Mouse (Mus musculus) ovary, postnatal 36 days (tissue): ENCODE measurements around the gene Sphkap.

ENCODE experiments used
- DNase-seq: peaks from one replicate; pipeline ENCODE4 v3.0.0; 2022; ENCODE audit warnings: low spot score, mixed read lengths

Sphkap gene

GRCm38 (mm10) chr1:83408021-83408464, at the start of gene Sphkap:
Gene Sphkap, minus strand, starts transcription at chr1:83408200.
- peak; percentile 40 for DNase-seq

DNA sequence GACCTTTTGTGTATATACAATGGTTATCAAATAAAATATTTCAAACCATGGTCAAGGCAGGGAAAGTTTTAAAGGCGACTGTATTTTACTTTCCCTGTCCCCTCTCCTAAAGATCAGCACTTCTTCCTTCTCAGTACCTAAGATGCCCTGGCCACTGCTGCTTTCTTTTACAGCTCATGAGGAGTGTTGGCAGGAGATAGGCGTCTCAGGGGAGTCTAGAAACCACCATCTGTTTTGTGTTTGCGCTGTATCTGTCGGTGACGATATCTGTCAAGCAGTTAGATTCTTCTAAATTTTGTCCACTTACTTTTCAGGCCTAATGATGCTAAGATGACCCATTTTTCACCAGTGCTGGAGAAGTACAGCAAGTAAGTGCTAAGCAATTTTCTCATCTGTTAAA, 43.3 kb upstream of the Sphkap start:
- DNase-seq, result no peak

GRCm38 (mm10) chr1:83440422-83440821, 32.4 kb upstream of the Sphkap start:
- no peak for DNase-seq

- DNase-seq, result no peak
Measured at GRCm38 (mm10) chr1:83433932-83434331, 25.9 kb upstream of the Sphkap start.

- DNase-seq, result no peak
Measured at GRCm38 (mm10) chr1:83429866-83430265, 21.9 kb upstream of the Sphkap start.

- DNase-seq, result no peak
Measured at GRCm38 (mm10) chr1:83407616-83408015, 384 bp downstream of the Sphkap start.

GRCm38 (mm10) chr1:83406882-83407549, 984 bp downstream of the Sphkap start:
- no peak for DNase-seq

DNA sequence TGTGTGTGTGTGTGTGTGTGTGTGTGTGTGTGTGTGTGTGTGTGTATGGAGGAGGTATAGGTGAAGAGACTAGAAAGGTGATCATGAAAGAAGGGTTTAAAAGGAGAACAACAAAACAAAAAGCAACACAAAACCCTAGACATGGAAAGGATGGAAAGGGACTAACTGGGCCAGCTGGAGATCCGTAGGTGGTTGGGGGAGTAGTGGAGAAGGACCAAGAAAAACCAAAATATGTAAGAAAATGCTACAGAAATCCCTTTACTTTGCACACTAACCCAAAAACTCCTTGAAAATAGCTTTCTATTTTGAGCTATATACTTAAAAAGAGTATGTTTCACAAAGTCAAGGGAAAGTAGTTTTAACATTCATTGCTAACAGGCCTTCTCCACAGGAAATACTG, 6.9 kb downstream of the Sphkap start:
- DNase-seq, result no peak

- no peak for DNase-seq
Measured at GRCm38 (mm10) chr1:83396284-83396683, 11.7 kb downstream of the Sphkap start.

DNA sequence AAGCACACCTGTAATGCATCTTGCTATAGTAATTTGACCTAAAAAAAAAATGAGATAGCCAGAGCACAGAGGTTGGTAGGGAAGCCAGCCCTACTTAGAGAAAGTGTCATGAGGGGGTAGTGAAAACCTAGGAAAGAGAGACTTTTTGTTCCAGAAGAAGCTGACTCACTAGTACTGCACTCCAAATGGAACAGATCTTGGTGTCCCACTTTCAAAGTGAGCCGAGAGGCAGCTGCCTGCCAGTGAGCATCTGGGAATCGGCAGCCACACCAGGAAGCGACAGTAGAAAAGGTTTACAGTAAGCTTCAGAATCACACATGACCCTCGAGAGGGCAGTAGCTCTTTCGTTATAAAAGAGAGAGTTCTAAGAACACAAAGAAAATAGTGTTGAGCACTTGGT, 12.4 kb downstream of the Sphkap start:
- DNase-seq, result no peak

DNA sequence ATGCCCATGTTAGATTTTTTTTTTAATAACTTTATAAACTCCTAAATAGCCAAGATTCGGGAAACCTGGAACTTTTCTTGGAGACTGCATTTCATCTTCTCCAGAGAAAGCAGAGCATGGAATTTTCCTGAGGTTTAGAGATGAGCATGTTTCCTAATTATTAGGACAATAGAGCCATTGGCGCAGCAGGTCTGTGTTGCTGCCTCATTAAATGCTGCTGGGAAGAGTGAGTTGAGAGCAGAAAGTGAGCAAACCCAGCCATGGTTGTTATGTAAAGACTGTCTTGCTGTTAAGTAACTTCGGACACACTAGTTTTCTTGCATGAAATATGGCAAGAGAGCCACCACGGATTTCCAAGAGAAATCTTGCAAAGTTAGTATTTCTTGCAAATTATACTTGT, 18.6 kb downstream of the Sphkap start:
- DNase-seq, result no peak

DNA sequence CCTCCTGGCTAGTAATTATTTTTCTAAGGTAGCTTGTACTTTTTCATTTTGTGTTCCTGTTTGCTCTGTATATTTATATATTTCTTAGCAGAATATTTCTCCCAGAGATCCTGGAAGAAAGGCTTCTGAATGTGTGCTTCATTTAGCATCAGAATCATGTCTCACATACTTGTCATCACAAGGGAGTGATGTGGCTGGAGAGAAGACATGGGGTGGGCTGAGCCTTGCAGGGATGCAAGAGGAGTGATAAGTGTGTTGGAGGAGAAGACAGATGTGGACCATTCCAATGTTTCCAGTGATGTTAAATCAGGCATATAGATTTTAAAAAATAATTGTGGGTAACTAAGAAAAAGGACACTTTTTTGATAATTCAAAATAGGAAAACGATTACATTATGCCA, 30.6 kb downstream of the Sphkap start:
- DNase-seq, result no peak

- no peak for DNase-seq
Measured at GRCm38 (mm10) chr1:83366456-83366855, 41.5 kb downstream of the Sphkap start.

- no peak for DNase-seq
Measured at GRCm38 (mm10) chr1:83362168-83362567, 45.8 kb downstream of the Sphkap start.

GRCm38 (mm10) chr1:83346453-83346852, 61.5 kb downstream of the Sphkap start:
- DNase-seq, result no peak

DNA sequence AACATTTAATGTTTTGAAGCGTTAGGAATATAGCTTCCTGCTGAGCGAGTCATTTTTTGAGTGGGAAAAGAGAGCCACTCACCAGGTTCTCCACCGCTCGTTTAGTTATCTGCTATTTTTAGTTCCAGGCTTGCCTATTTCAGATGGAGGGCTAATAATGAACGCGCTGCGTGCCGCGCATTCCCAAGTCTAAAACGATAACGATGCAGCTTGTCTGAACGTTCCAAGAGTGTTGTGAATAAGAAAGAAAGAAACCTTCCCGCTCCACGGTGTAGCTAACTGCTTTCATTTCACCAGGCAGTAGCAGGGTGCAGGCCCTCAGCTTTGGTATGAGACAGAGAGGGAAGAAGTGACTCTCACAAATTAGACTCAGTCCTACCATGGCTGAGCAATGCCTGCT, 62.4 kb downstream of the Sphkap start:
- no peak for DNase-seq

- no peak for DNase-seq
Measured at GRCm38 (mm10) chr1:83345069-83345468, 62.9 kb downstream of the Sphkap start.

- DNase-seq, result no peak
Measured at GRCm38 (mm10) chr1:83342726-83343250, 65.2 kb downstream of the Sphkap start.

GRCm38 (mm10) chr1:83339358-83339757, 68.6 kb downstream of the Sphkap start:
- DNase-seq, result no peak

- no peak for DNase-seq
Measured at GRCm38 (mm10) chr1:83316917-83317316, 91.1 kb downstream of the Sphkap start.

DNA sequence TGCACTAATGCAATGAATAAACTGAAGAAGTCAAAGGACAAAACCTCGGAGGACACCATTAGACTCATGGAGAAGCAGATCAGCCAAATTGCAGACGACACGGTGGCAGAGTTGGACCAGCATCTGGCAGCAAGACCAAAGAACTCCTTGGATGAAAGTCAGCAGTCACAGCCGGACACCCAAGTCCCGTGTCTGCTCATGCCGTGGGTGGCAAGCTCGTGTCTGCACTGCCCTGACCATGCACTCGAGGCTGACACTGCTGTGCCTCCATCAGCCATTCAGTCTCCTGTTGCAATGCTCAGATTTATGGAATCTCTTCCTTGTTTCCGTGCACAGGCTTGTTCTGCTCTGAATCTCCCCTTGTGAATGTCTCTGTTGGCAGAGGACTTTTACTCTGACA, 92.9 kb downstream of the Sphkap start:
- no peak for DNase-seq

DNA sequence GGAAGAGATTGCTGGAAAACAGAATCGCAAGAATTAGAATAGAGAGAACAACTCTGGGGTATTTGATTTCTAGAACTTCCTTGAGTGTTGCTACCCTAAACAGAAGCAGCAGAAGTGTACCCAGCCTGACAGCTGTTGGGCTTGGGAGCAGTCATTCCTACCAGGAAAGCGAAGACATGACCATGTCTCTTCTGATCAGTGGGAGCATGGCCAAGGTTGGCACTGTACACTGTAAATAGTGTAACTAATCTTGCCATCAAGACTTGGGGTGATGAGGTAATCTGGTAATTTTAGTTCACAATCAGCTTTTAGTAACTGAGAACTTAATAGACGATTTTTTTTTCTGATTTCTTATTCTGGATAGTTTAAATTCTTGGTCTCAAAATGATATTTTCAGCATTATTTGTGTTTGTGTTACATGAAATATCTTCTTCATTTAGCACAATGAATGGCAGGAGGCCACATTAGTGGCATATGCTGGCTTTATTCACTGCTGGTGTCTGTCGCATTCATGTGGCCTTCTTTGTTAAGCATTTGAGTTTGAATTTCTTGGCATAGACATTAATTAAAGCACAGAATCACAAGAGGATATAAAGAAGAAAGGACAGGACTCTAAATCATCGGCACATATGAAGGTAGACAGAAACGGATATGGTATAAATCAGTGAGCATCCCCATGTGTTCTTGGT, 96.2 kb downstream of the Sphkap start:
- no peak for DNase-seq
